Mouse (Mus musculus) adrenal gland, adult 10 weeks (tissue): ENCODE results near the gene Cdh3. TPM values are rescaled to one million over a fixed set of nuclear protein-coding genes. Genes with fewer than 3 reads are reported as not detected.

ENCODE experiments used
- polyA plus RNA-seq: library from polyadenylated mRNA; stranded (reverse); fragments of 350-450 nt; fragmentation: Illumina TruSeq; extraction: RNeasy Lipid Tissue Mini Kit (QIAGEN cat#74804); gene quantifications from one replicate; pipeline ENCODE4 v1.2.3, GENCODE M21; 2014; ENCODE audit warnings: low read depth, low replicate concordance

The Cdh3 gene
- polyA plus RNA-seq: not detected

GRCm38 (mm10) chr8:106510365-106510975, at the start of gene Cdh3:
Gene Cdh3, plus strand, starts transcription at chr8:106510891.

GRCm38 (mm10) chr8:106500018-106500685, 10.5 kb upstream of the Cdh3 start, which contains the start of gene 6030452D12Rik:
Gene 6030452D12Rik, plus strand, starts transcription at chr8:106500522.

GRCm38 (mm10) chr8:106573168-106573567, 62.5 kb downstream of the Cdh3 start, which contains the start of gene Gm10073:
Gene Gm10073, minus strand, starts transcription at chr8:106573461.

DNA sequence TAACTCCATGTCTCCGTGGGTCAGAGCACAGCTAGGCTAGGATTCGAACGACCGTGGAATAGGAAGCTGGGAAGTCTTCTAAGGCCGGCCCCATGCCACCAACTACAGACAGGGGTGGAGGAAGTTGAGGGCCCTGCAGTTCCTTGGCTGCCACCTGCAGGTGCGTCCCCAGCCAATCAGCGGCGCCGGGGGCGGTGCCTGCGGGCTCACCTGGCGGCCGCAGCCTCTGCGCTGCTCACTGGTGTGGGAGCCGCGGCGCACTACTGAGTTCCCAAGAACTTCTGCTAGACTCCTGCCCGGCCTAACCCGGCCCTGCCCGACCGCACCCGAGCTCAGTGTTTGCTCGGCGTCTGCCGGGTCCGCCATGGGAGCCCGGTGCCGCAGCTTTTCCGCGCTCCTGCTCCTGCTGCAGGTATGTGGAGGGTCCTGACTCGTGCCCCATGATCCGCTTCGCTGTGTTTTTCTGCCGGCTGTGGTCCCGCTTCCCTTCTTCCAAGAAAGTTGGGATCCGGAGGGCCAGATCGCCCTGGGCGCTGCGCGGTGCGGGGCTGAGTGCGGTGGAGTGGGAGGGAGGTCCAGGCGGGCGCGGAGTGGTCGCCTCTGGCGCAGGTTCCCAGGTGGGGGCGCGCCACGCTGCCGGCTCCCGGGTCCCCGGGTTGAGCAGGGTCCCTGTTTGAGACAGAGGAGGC, 92.6 kb downstream of the Cdh3 start, which contains the start of gene Cdh1:
Gene Cdh1 (plus strand): TSS at position 221 of the 689 bp plus-strand sequence.

Other genes starting within 250 kb of the Cdh3 start
- 1.5 TPM for gene Smpd3, start 172.9 kb upstream of the Cdh3 start, polyA plus RNA-seq
- gene Zfp90, start 95.6 kb upstream of the Cdh3 start, polyA plus RNA-seq: 5.1 TPM
- gene 6030452D12Rik, start 10.4 kb upstream of the Cdh3 start, polyA plus RNA-seq: not detected
- not detected for gene Gm10073, start 62.6 kb downstream of the Cdh3 start, polyA plus RNA-seq
- 0.12 TPM for gene Cdh1, start 92.5 kb downstream of the Cdh3 start, polyA plus RNA-seq
- 1.2 TPM for gene Tango6, start 172.2 kb downstream of the Cdh3 start, polyA plus RNA-seq